Mouse (Mus musculus) hindbrain, embryonic 12.5 days (tissue): ENCODE results near the gene Cfap299. TPM values are rescaled to one million over a fixed set of nuclear protein-coding genes. Genes with fewer than 3 reads are reported as not detected.
"Not testable (repeated sequence)": the region's sequence is repeated elsewhere in the genome, so short reads cannot be mapped to it uniquely, and the experiment has no call there.

ENCODE experiments used
- ATAC-seq: fragments of 200-750 bp; cut with Nextera tagmentation; 2 replicates; pipeline ENCODE4 v1.8.0; 2017; ENCODE audit warnings: moderate TSS enrichment; ENCODE audit not compliant: low FRiP score
- H3K27ac ChIP-seq: fragments of 300-500 bp; sonication (generic); 2 replicates; pipeline ENCODE4 v1.5.1; 2016; ENCODE audit warnings: mild to moderate bottlenecking
- H3K27me3 ChIP-seq: fragments of 300-500 bp; sonication (generic); 2 replicates; pipeline ENCODE4 v1.6.1; 2016; ENCODE audit warnings: mild to moderate bottlenecking
- H3K36me3 ChIP-seq: fragments of 300-500 bp; sonication (generic); 2 replicates; pipeline ENCODE4 v1.6.1; 2016; ENCODE audit warnings: mild to moderate bottlenecking
- H3K4me1 ChIP-seq: fragments of 300-500 bp; sonication (generic); 2 replicates; pipeline ENCODE4 v1.6.1; 2016
- H3K4me2 ChIP-seq: fragments of 300-500 bp; sonication (generic); replicated peaks from 2 replicates; pipeline ENCODE4 v1.6.1; 2016; ENCODE audit warnings: mild to moderate bottlenecking
- H3K4me3 ChIP-seq: fragments of 300-500 bp; sonication (generic); 2 replicates; pipeline ENCODE4 v1.5.1; 2016; ENCODE audit warnings: mild to moderate bottlenecking
- H3K9ac ChIP-seq: fragments of 300-500 bp; sonication (generic); 2 replicates; pipeline ENCODE4 v1.6.1; 2016; ENCODE audit warnings: mild to moderate bottlenecking, moderate library complexity
- H3K9me3 ChIP-seq: fragments of 300-500 bp; sonication (generic); replicated peaks from 2 replicates; pipeline ENCODE4 v1.6.1; 2016; ENCODE audit warnings: mild to moderate bottlenecking
- WGBS: fragments of 180-500 bp; shearing (Covaris S2); methylation state at CpG from one replicate; pipeline ENCODE4 v1.1.7; 2016; 5-methylcytosine and 5-hydroxymethylcytosine counted together
- polyA plus RNA-seq: library from polyadenylated mRNA; unstranded; fragments of >200 nt; fragmentation: Nextera tagmentation; extraction: Ambion mirVana; gene quantifications from 2 replicates; pipeline ENCODE4 v1.2.1, GENCODE M21; 2016

Cfap299 gene
- polyA plus RNA-seq, 1 experiment from 2014 or later = 1.7 TPM

- Histone ChIP-seq H3K4me1 (no peaks in the 10 kb centered on the region), H3K27me3 (no peaks in the 10 kb centered on the region), H3K36me3 (no peaks in the 10 kb centered on the region), H3K27ac (no peak overlapping the region), H3K4me2 (no peak overlapping the region), H3K4me3 (no peak overlapping the region), H3K9ac (no peak overlapping the region), H3K9me3 (no peaks in the 10 kb centered on the region)
- no peak for ATAC-seq
- 62% methylated on average over 7 of the region's 7 CpGs for WGBS
Observed at GRCm38 (mm10) chr5:98552811-98553601, 223.9 kb downstream of the Cfap299 start.

- no peaks in the 10 kb centered on the region for H3K9me3 ChIP-seq
- no peak overlapping the region for H3K4me3 ChIP-seq
- peaks cover 6% of the 10 kb centered on the region for H3K4me1 ChIP-seq
- no peak overlapping the region for H3K27ac ChIP-seq
- no peak overlapping the region for H3K4me2 ChIP-seq
- ATAC-seq = peak; percentile 59; the same call in 1 of the 2 replicates
- 34% methylated on average over 4 of the region's 4 CpGs for WGBS
- H3K9ac ChIP-seq = no peak overlapping the region
- H3K36me3 ChIP-seq = no peaks in the 10 kb centered on the region
- no peaks in the 10 kb centered on the region for H3K27me3 ChIP-seq
Observed at GRCm38 (mm10) chr5:98561301-98561700, 232.2 kb downstream of the Cfap299 start.

GRCm38 (mm10) chr5:98562806-98563205 lies 233.7 kb downstream of the Cfap299 start:
- no peak overlapping the region for H3K4me3 ChIP-seq
- WGBS = 90% methylated on average over 9 of the region's 9 CpGs

GRCm38 (mm10) chr5:98563801-98564200 lies 234.7 kb downstream of the Cfap299 start:
- ATAC-seq = no peak; the same call in 1 of the 2 replicates
- H3K27ac ChIP-seq = no peak overlapping the region
- H3K4me2 ChIP-seq = 0 out of 2 replicates have a peak overlapping the region, but pooled peaks have one; percentile 12

More at GRCm38 (mm10) chr5:98562806-98563205, 233.7 kb downstream of the Cfap299 start:
- ATAC-seq = no peak
- H3K27me3 ChIP-seq = no peaks in the 10 kb centered on the region
- no peaks in the 10 kb centered on the region for H3K36me3 ChIP-seq
- no peak overlapping the region for H3K9ac ChIP-seq
- peaks cover 14% of the 10 kb centered on the region for H3K4me1 ChIP-seq
- H3K27ac ChIP-seq = no peak overlapping the region
- no peak overlapping the region for H3K4me2 ChIP-seq
- no peaks in the 10 kb centered on the region for H3K9me3 ChIP-seq

GRCm38 (mm10) chr5:98566461-98567193 lies 237.5 kb downstream of the Cfap299 start:
- no peaks in the 10 kb centered on the region for H3K9me3 ChIP-seq
- H3K36me3 ChIP-seq = no peaks in the 10 kb centered on the region
- no peak overlapping the region for H3K27ac ChIP-seq
- H3K4me2 ChIP-seq = no peak overlapping the region
- peak; percentile 87 for ATAC-seq
- H3K9ac ChIP-seq = no peak overlapping the region
- no peak overlapping the region for H3K4me3 ChIP-seq
- WGBS = 31% methylated on average over 6 of the region's 6 CpGs
- peaks cover 14% of the 10 kb centered on the region for H3K4me1 ChIP-seq
- H3K27me3 ChIP-seq = no peaks in the 10 kb centered on the region

More at GRCm38 (mm10) chr5:98563801-98564200, 234.7 kb downstream of the Cfap299 start:
- Histone ChIP-seq H3K4me1 (peaks cover 14% of the 10 kb centered on the region), H3K36me3 (no peaks in the 10 kb centered on the region), H3K27me3 (no peaks in the 10 kb centered on the region), H3K9ac (no peak overlapping the region), H3K4me3 (no peak overlapping the region), H3K9me3 (no peaks in the 10 kb centered on the region)
- WGBS = 43% methylated on average over 9 of the region's 9 CpGs

GRCm38 (mm10) chr5:98568481-98568880 lies 239.4 kb downstream of the Cfap299 start:
- H3K9ac ChIP-seq = no peak overlapping the region
- no peaks in the 10 kb centered on the region for H3K36me3 ChIP-seq
- ATAC-seq = no peak
- H3K4me3 ChIP-seq = no peak overlapping the region
- no peak overlapping the region for H3K4me2 ChIP-seq
- no peaks in the 10 kb centered on the region for H3K9me3 ChIP-seq
- H3K27me3 ChIP-seq = no peaks in the 10 kb centered on the region
- peaks cover 14% of the 10 kb centered on the region for H3K4me1 ChIP-seq
- WGBS = 95% methylated on average over 4 of the region's 4 CpGs
- H3K27ac ChIP-seq = no peak overlapping the region

GRCm38 (mm10) chr5:98569029-98569513 lies 240.0 kb downstream of the Cfap299 start:
- H3K36me3 ChIP-seq = no peaks in the 10 kb centered on the region
- no peaks in the 10 kb centered on the region for H3K9me3 ChIP-seq
- no peak overlapping the region for H3K27ac ChIP-seq
- no peak overlapping the region for H3K9ac ChIP-seq
- H3K4me1 ChIP-seq = peaks cover 10% of the 10 kb centered on the region
- no peak for ATAC-seq
- no peaks in the 10 kb centered on the region for H3K27me3 ChIP-seq
- no peak overlapping the region for H3K4me2 ChIP-seq
- H3K4me3 ChIP-seq = no peak overlapping the region
- 65% methylated on average over 3 of the region's 3 CpGs for WGBS

GRCm38 (mm10) chr5:98572392-98572791 lies 243.3 kb downstream of the Cfap299 start:
- no peak for ATAC-seq
- 55% methylated on average over 4 of the region's 4 CpGs for WGBS

GRCm38 (mm10) chr5:98574711-98575470 lies 245.8 kb downstream of the Cfap299 start:
- ATAC-seq = peak; percentile 52; the same call in 1 of the 2 replicates
- Histone ChIP-seq H3K27me3 (no peaks in the 10 kb centered on the region), H3K36me3 (no peaks in the 10 kb centered on the region), H3K4me2 (no peak overlapping the region), H3K9me3 (no peaks in the 10 kb centered on the region), H3K4me1 (peaks cover 14% of the 10 kb centered on the region; the same call in 1 of the 2 replicates), H3K9ac (no peak overlapping the region), H3K27ac (no peak overlapping the region), H3K4me3 (no peak overlapping the region)
- WGBS = 55% methylated on average over 12 of the region's 12 CpGs

More at GRCm38 (mm10) chr5:98572392-98572791, 243.3 kb downstream of the Cfap299 start:
- Histone ChIP-seq H3K36me3 (no peaks in the 10 kb centered on the region), H3K9me3 (no peaks in the 10 kb centered on the region), H3K27me3 (no peaks in the 10 kb centered on the region), H3K4me2 (no peak overlapping the region), H3K9ac (no peak overlapping the region), H3K27ac (no peak overlapping the region), H3K4me1 (peaks cover 14% of the 10 kb centered on the region; the same call in 1 of the 2 replicates), H3K4me3 (no peak overlapping the region)

- Histone ChIP-seq H3K4me3 (no peak overlapping the region), H3K4me2 (no peak overlapping the region), H3K36me3 (no peaks in the 10 kb centered on the region), H3K9ac (no peak overlapping the region), H3K4me1 (peaks cover 14% of the 10 kb centered on the region; the same call in 1 of the 2 replicates), H3K27ac (no peak overlapping the region), H3K27me3 (no peaks in the 10 kb centered on the region), H3K9me3 (no peaks in the 10 kb centered on the region)
- no peak for ATAC-seq
- 76% methylated on average over 4 of the region's 4 CpGs for WGBS
Observed at GRCm38 (mm10) chr5:98575471-98575834, 246.3 kb downstream of the Cfap299 start.

- H3K36me3 ChIP-seq, H3K27me3 ChIP-seq, ATAC-seq, H3K9me3 ChIP-seq, H3K9ac ChIP-seq, H3K4me2 ChIP-seq, H3K27ac ChIP-seq, H3K4me3 ChIP-seq: not testable (repeated sequence)
- H3K4me1 ChIP-seq = peaks cover 14% of the 10 kb centered on the region; the same call in 1 of the 2 replicates
- WGBS = 90% methylated on average over 6 of the region's 6 CpGs
Observed at GRCm38 (mm10) chr5:98576538-98576937, 247.4 kb downstream of the Cfap299 start.

GRCm38 (mm10) chr5:98578398-98578797 lies 249.3 kb downstream of the Cfap299 start:
- 87% methylated on average over 2 of the region's 2 CpGs for WGBS
- no peak overlapping the region for H3K4me3 ChIP-seq
- no peak overlapping the region for H3K27ac ChIP-seq
- H3K36me3 ChIP-seq = no peaks in the 10 kb centered on the region
- H3K27me3 ChIP-seq = no peaks in the 10 kb centered on the region
- ATAC-seq = no peak
- no peak overlapping the region for H3K4me2 ChIP-seq
- H3K4me1 ChIP-seq = peaks cover 12% of the 10 kb centered on the region; the same call in 1 of the 2 replicates
- no peak overlapping the region for H3K9ac ChIP-seq
- H3K9me3 ChIP-seq = no peaks in the 10 kb centered on the region
